Mouse (Mus musculus): ENCODE measurements around the gene St6gal1. TPM values are rescaled to one million over a fixed set of nuclear protein-coding genes. Genes with fewer than 3 reads are reported as not detected.

St6gal1 gene
- polyA plus RNA-seq, 1 experiment from 2014 or later, result 21.1 TPM

GRCm38 (mm10) chr16:23294236-23294635 lies 69.7 kb downstream of the St6gal1 start:
- no peak overlapping the region; the same call in 1 of the 2 replicates for H3K27ac ChIP-seq (ENCODE audit: low read length)
- no peaks in the 10 kb centered on the region for H3K9me3 ChIP-seq (replicated peaks; ENCODE audit: control insufficient read depth, low read length)
- no peak overlapping the region for H3K4me3 ChIP-seq (ENCODE audit: low read depth, low read length)
- H3K27me3 ChIP-seq (ENCODE audit: control insufficient read depth, insufficient read depth, low read depth, low read length), result no peaks in the 10 kb centered on the region
- peak; percentile 95 for ATAC-seq (ENCODE audit: low read depth)
- H3K4me1 ChIP-seq (ENCODE audit: control insufficient read depth, low read depth, low read length), result no peaks in the 10 kb centered on the region; the same call in 1 of the 2 replicates
- no peak overlapping the region for H3K4me2 ChIP-seq (ENCODE audit: low read depth, low read length)
- WGBS (ENCODE audit: insufficient replicate concordance), result 48% methylated on average over 3 of the region's 3 CpGs
- H3K9ac ChIP-seq (ENCODE audit: low read depth, low read length), result no peak overlapping the region
- H3K36me3 ChIP-seq (ENCODE audit: control insufficient read depth, insufficient read depth), result no peaks in the 10 kb centered on the region

GRCm38 (mm10) chr16:23294747-23295146 lies 70.2 kb downstream of the St6gal1 start:
- Histone ChIP-seq H3K27me3 (ENCODE audit: control insufficient read depth, insufficient read depth, low read depth, low read length) (no peaks in the 10 kb centered on the region), H3K27ac (ENCODE audit: low read length) (peak overlapping the region; percentile 70), H3K36me3 (ENCODE audit: control insufficient read depth, insufficient read depth) (no peaks in the 10 kb centered on the region), H3K4me3 (ENCODE audit: low read depth, low read length) (no peak overlapping the region), H3K4me2 (ENCODE audit: low read depth, low read length) (no peak overlapping the region), H3K9ac (ENCODE audit: low read depth, low read length) (no peak overlapping the region), H3K4me1 (ENCODE audit: control insufficient read depth, low read depth, low read length) (no peaks in the 10 kb centered on the region; the same call in 1 of the 2 replicates), H3K9me3 (replicated peaks; ENCODE audit: control insufficient read depth, low read length) (no peaks in the 10 kb centered on the region)
- ATAC-seq (ENCODE audit: low read depth), result no peak
- 66% methylated on average over 6 of the region's 6 CpGs for WGBS (ENCODE audit: insufficient replicate concordance)

- WGBS (ENCODE audit: insufficient replicate concordance), result 66% methylated on average over 5 of the region's 5 CpGs
- H3K9ac ChIP-seq (ENCODE audit: low read depth, low read length), result no peak overlapping the region
- no peaks in the 10 kb centered on the region for H3K9me3 ChIP-seq (replicated peaks; ENCODE audit: control insufficient read depth, low read length)
- no peaks in the 10 kb centered on the region for H3K27me3 ChIP-seq (ENCODE audit: control insufficient read depth, insufficient read depth, low read depth, low read length)
- no peak for ATAC-seq (ENCODE audit: low read depth)
- no peaks in the 10 kb centered on the region for H3K4me1 ChIP-seq (ENCODE audit: control insufficient read depth, low read depth, low read length)
- H3K4me3 ChIP-seq (ENCODE audit: low read depth, low read length), result no peak overlapping the region
- no peaks in the 10 kb centered on the region for H3K36me3 ChIP-seq (ENCODE audit: control insufficient read depth, insufficient read depth)
- no peak overlapping the region for H3K27ac ChIP-seq (ENCODE audit: low read length)
- H3K4me2 ChIP-seq (ENCODE audit: low read depth, low read length), result no peak overlapping the region
Measured at GRCm38 (mm10) chr16:23295720-23296119, 71.2 kb downstream of the St6gal1 start.

- ATAC-seq (ENCODE audit: low read depth), result no peak
- H3K4me2 ChIP-seq (ENCODE audit: low read depth, low read length), result no peak overlapping the region
- no peaks in the 10 kb centered on the region for H3K4me1 ChIP-seq (ENCODE audit: control insufficient read depth, low read depth, low read length)
- H3K36me3 ChIP-seq (ENCODE audit: control insufficient read depth, insufficient read depth), result no peaks in the 10 kb centered on the region
- no peaks in the 10 kb centered on the region for H3K9me3 ChIP-seq (replicated peaks; ENCODE audit: control insufficient read depth, low read length)
- H3K9ac ChIP-seq (ENCODE audit: low read depth, low read length), result no peak overlapping the region
- no peak overlapping the region for H3K27ac ChIP-seq (ENCODE audit: low read length)
- no peak overlapping the region for H3K4me3 ChIP-seq (ENCODE audit: low read depth, low read length)
- WGBS (ENCODE audit: insufficient replicate concordance), result 74% methylated on average over 3 of the region's 3 CpGs
- no peaks in the 10 kb centered on the region for H3K27me3 ChIP-seq (ENCODE audit: control insufficient read depth, insufficient read depth, low read depth, low read length)
Measured at GRCm38 (mm10) chr16:23296721-23297120, 72.2 kb downstream of the St6gal1 start.

GRCm38 (mm10) chr16:23298441-23298840 lies 73.9 kb downstream of the St6gal1 start:
- Histone ChIP-seq H3K27me3 (ENCODE audit: control insufficient read depth, insufficient read depth, low read depth, low read length) (no peaks in the 10 kb centered on the region), H3K4me2 (ENCODE audit: low read depth, low read length) (no peak overlapping the region), H3K4me1 (ENCODE audit: control insufficient read depth, low read depth, low read length) (no peaks in the 10 kb centered on the region), H3K9ac (ENCODE audit: low read depth, low read length) (no peak overlapping the region), H3K9me3 (replicated peaks; ENCODE audit: control insufficient read depth, low read length) (no peaks in the 10 kb centered on the region), H3K36me3 (ENCODE audit: control insufficient read depth, insufficient read depth) (no peaks in the 10 kb centered on the region), H3K4me3 (ENCODE audit: low read depth, low read length) (no peak overlapping the region), H3K27ac (ENCODE audit: low read length) (no peak overlapping the region)
- WGBS (ENCODE audit: insufficient replicate concordance), result 54% methylated on average over 3 of the region's 3 CpGs
- no peak for ATAC-seq (ENCODE audit: low read depth)

- Histone ChIP-seq H3K9ac (ENCODE audit: low read depth, low read length) (no peak overlapping the region), H3K36me3 (ENCODE audit: control insufficient read depth, insufficient read depth) (no peaks in the 10 kb centered on the region), H3K9me3 (replicated peaks; ENCODE audit: control insufficient read depth, low read length) (no peaks in the 10 kb centered on the region), H3K27me3 (ENCODE audit: control insufficient read depth, insufficient read depth, low read depth, low read length) (no peaks in the 10 kb centered on the region), H3K27ac (ENCODE audit: low read length) (no peak overlapping the region), H3K4me2 (ENCODE audit: low read depth, low read length) (no peak overlapping the region), H3K4me3 (ENCODE audit: low read depth, low read length) (no peak overlapping the region), H3K4me1 (ENCODE audit: control insufficient read depth, low read depth, low read length) (no peaks in the 10 kb centered on the region)
- 71% methylated on average over 3 of the region's 3 CpGs for WGBS (ENCODE audit: insufficient replicate concordance)
- no peak for ATAC-seq (ENCODE audit: low read depth)
Measured at GRCm38 (mm10) chr16:23298911-23299310, 74.4 kb downstream of the St6gal1 start.

- 53% methylated on average over 7 of the region's 7 CpGs for WGBS (ENCODE audit: insufficient replicate concordance)
- Histone ChIP-seq H3K4me3 (ENCODE audit: low read depth, low read length) (no peak overlapping the region), H3K4me1 (ENCODE audit: control insufficient read depth, low read depth, low read length) (no peaks in the 10 kb centered on the region), H3K27me3 (ENCODE audit: control insufficient read depth, insufficient read depth, low read depth, low read length) (no peaks in the 10 kb centered on the region), H3K4me2 (ENCODE audit: low read depth, low read length) (no peak overlapping the region), H3K9me3 (replicated peaks; ENCODE audit: control insufficient read depth, low read length) (no peaks in the 10 kb centered on the region), H3K27ac (ENCODE audit: low read length) (no peak overlapping the region), H3K9ac (ENCODE audit: low read depth, low read length) (no peak overlapping the region), H3K36me3 (ENCODE audit: control insufficient read depth, insufficient read depth) (no peaks in the 10 kb centered on the region)
- no peak for ATAC-seq (ENCODE audit: low read depth)
Measured at GRCm38 (mm10) chr16:23299904-23300740, 75.6 kb downstream of the St6gal1 start.

- Histone ChIP-seq H3K27me3 (ENCODE audit: control insufficient read depth, insufficient read depth, low read depth, low read length) (no peaks in the 10 kb centered on the region), H3K36me3 (ENCODE audit: control insufficient read depth, insufficient read depth) (no peaks in the 10 kb centered on the region), H3K4me2 (ENCODE audit: low read depth, low read length) (no peak overlapping the region), H3K9me3 (replicated peaks; ENCODE audit: control insufficient read depth, low read length) (no peaks in the 10 kb centered on the region), H3K4me1 (ENCODE audit: control insufficient read depth, low read depth, low read length) (no peaks in the 10 kb centered on the region), H3K9ac (ENCODE audit: low read depth, low read length) (no peak overlapping the region), H3K27ac (ENCODE audit: low read length) (no peak overlapping the region), H3K4me3 (ENCODE audit: low read depth, low read length) (no peak overlapping the region)
- ATAC-seq (ENCODE audit: low read depth), result no peak
- WGBS (ENCODE audit: insufficient replicate concordance), result 58% methylated on average over 7 of the region's 7 CpGs
Measured at GRCm38 (mm10) chr16:23301762-23302161, 77.2 kb downstream of the St6gal1 start.

GRCm38 (mm10) chr16:23305830-23306623 lies 81.5 kb downstream of the St6gal1 start:
- Histone ChIP-seq H3K36me3 (ENCODE audit: control insufficient read depth, insufficient read depth) (no peaks in the 10 kb centered on the region), H3K4me3 (ENCODE audit: low read depth, low read length) (no peak overlapping the region), H3K9ac (ENCODE audit: low read depth, low read length) (no peak overlapping the region), H3K9me3 (replicated peaks; ENCODE audit: control insufficient read depth, low read length) (no peaks in the 10 kb centered on the region), H3K4me2 (ENCODE audit: low read depth, low read length) (no peak overlapping the region), H3K27ac (ENCODE audit: low read length) (no peak overlapping the region), H3K27me3 (ENCODE audit: control insufficient read depth, insufficient read depth, low read depth, low read length) (no peaks in the 10 kb centered on the region), H3K4me1 (ENCODE audit: control insufficient read depth, low read depth, low read length) (no peaks in the 10 kb centered on the region)
- no peak for ATAC-seq (ENCODE audit: low read depth)
- WGBS (ENCODE audit: insufficient replicate concordance), result 55% methylated on average over 10 of the region's 10 CpGs
